Mouse (Mus musculus) heart, postnatal 10 days (tissue): ENCODE results near the gene Myd88. TPM values are rescaled to one million over a fixed set of nuclear protein-coding genes. Genes with fewer than 3 reads are reported as not detected.

Source experiments
- DNase-seq, 2 experiments: peaks; one replicate each; pipeline ENCODE4 v3.0.0; 2021
- intact Hi-C: fragments of 180-260 bp; cut with DNase I; formaldehyde crosslinking; loops from one replicate; pipeline ENCODE4 v1.15.1; 2025
- total RNA-seq, 2 experiments: library from RNA; stranded (reverse); gene quantifications; 2 replicates each; pipeline ENCODE4 v1.2.3; 2021

Gene Myd88
- total RNA-seq, 2 experiments from 2014 or later, result 16.1 to 20.8 TPM

- intact Hi-C loops, result no loop called here
- DNase-seq, result no peak
Measured at GRCm38 (mm10) chr9:119313096-119313495, 28.1 kb downstream of the Myd88 start.

GRCm38 (mm10) chr9:119309067-119309466 lies 32.1 kb downstream of the Myd88 start:
- DNase-seq, result no peak
- intact Hi-C loops, result no loop called here

GRCm38 (mm10) chr9:119305863-119306262 lies 35.3 kb downstream of the Myd88 start:
- no peak for DNase-seq
- intact Hi-C loops, result no loop called here

- DNase-seq, result no peak
- intact Hi-C loops, result no loop called here
Measured at GRCm38 (mm10) chr9:119298563-119298962, 42.6 kb downstream of the Myd88 start.

GRCm38 (mm10) chr9:119297696-119298095 lies 43.5 kb downstream of the Myd88 start:
- no peak for DNase-seq
- intact Hi-C loops, result no loop called here

- intact Hi-C loops, result no loop called here
- DNase-seq, result no peak
Measured at GRCm38 (mm10) chr9:119290791-119291190, 50.4 kb downstream of the Myd88 start.

Other genes with a start within 250 kb of the Myd88 start
- gene Plcd1, start 247.9 kb downstream of the Myd88 start, total RNA-seq, result 10 to 100 TPM; 16.5 to 18.7 TPM
- under 1 TPM in 1 of 2 experiments, not detected in 1; 0.07 TPM for gene Dlec1, start 238.9 kb downstream of the Myd88 start, total RNA-seq
- 1 to 10 TPM; 2.6 to 4.8 TPM for gene Acaa1b, start 184.3 kb downstream of the Myd88 start, total RNA-seq
- gene Gm47289, start 182.2 kb downstream of the Myd88 start, total RNA-seq, result not detected
- not detected for gene Slc22a13, start 132.3 kb downstream of the Myd88 start, total RNA-seq
- 10 to 100 TPM; 37.6 to 37.9 TPM for gene Oxsr1, start 19.0 kb downstream of the Myd88 start, total RNA-seq
- gene Acaa1a, start 1.7 kb downstream of the Myd88 start, total RNA-seq, result 10 to 100 TPM; 78.6 to 80.0 TPM
- gene Xylb, start 16.0 kb upstream of the Myd88 start, total RNA-seq, result under 1 TPM; 0.52 to 0.57 TPM
- gene Slc22a14, start 24.1 kb upstream of the Myd88 start, total RNA-seq, result under 1 TPM in 1 of 2 experiments, not detected in 1; 0.32 TPM
- 1 to 10 TPM; 6.9 to 7.4 TPM for gene Acvr2b, start 60.7 kb upstream of the Myd88 start, total RNA-seq
- 1 to 10 TPM; 2.8 to 4.4 TPM for gene Exog, start 103.5 kb upstream of the Myd88 start, total RNA-seq
- gene Scn5a, start 237.6 kb upstream of the Myd88 start, total RNA-seq, result 100 to 1,000 TPM; 124 to 128 TPM